Mouse (Mus musculus) R1 (cell line): ENCODE measurements around the gene Nploc4.

ENCODE experiments used
- DNase-seq: peaks from one replicate; pipeline ENCODE4 v3.0.0-alpha.2; 2018; ENCODE audit warnings: low read depth, low spot score

The Nploc4 gene

DNA sequence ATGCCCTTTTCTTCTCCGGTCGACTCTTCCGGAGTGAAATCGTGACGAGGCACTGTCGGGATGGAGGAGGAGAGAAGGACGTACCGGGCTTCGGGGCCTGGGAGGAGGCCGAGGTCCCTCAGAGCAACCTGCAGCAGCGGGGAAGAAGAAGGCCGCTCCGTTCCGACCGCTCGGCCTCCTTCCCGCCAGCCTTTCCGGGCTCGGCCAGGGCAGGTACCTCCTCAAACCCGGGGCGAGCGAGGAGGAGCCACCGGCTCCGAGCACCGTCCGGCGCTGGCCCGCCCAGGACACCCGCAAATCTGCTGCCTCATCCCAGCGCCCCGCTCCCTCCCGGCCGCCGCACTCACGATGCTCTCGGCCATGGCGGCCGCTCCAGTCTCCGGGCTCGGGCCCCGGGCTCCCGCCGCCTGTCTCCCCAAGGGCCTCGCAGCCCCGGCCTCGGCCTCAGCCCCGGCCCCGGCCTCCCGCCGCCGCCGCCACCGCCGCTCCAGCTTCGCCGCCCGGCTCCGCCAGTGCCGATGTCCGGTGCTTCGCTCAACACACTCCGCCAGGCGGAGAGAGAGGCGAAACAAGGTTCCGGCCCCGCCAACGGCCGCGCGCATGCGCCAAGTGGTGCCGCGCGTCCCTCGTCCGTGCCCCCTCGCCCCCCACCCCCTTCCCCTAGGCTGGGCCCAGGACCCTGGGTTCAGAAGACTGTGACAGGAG, at the start of gene Nploc4:
Gene Nploc4 (minus strand): TSS at position 557 of the 705 bp plus-strand sequence.
- peak; percentile 87 for DNase-seq

DNA sequence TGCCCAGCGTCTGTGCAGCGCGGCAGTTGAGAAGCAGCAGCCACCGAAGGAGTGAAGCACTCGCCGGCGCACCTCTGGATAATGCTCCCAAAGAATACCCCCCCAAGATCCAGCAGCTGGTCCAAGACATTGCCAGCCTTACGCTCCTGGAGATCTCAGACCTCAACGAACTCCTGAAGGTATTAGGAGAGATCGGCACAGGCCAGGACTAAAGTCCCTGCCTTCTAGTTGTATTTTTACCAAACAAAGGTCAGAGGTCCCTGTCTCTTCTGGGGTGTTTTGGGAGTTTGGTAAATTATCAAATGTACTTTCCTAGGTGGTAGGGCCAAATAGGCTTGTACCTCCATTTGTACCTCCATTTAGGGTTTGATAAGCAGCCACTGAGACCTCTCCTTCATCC, 47.7 kb upstream of the Nploc4 start:
- no peak for DNase-seq

DNA sequence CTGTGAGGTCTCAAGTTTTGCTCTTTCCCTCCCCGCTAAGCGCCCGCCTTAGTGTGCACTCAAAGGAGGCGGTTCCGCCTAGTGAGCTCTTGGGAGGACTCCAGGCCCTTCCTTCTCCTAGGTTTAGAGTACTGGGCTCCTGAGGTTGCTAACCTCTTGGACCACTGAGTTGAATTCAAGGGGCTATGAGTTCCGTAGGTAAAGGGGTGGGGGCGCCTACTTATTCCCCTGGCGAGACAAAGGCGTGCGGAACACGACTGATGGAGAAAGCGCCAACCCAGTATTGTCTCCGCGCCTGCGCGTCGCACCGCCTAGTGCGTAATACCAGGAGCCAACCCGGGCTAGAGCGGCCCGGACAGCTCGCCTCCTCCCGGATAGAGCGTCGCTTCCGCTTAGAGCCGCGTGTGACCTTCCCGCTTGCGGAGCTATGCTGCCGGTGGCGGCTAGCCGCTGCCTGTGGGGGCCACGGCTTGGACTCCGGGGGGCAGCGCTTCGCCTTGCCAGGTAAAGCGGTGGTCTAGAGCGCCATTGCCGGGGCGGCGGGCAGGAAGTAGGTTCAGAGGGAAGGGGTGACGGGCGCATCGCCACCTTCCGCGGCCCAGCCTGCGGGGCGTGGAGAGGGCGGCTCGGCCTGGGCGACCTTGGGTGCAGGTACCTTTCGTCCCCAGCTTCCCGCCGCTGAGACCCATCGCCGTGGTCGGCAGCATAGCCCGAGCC, 46.9 kb upstream of the Nploc4 start, which contains the start of gene Mrpl12:
Gene Mrpl12 (plus strand): TSS at position 349 of the 717 bp plus-strand sequence.
- DNase-seq, result peak; percentile 96

DNA sequence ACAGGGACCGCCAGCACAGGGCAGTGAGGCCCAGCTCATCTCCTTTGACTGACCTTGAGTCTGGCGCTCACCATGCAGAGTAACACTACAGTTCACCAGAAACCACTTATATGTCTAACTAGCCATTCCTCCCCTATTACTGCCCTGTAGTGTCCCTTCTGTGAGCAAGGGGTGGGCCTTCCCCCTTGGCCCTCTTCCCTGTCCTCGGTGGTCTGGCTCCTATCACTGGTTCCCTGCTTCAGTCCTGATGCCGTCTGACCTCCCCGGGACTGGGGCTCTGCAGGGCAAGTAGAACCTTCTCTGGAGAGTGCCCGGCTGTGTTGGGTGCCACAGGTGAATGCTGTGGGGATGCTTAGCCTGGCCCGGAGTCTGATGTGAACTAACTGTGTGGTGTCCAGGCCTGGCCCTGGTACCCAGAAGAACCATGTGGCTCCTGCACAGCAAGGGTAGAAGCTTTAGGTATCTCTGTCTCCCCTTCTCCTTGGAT, 46.0 kb upstream of the Nploc4 start:
- no peak for DNase-seq

DNA sequence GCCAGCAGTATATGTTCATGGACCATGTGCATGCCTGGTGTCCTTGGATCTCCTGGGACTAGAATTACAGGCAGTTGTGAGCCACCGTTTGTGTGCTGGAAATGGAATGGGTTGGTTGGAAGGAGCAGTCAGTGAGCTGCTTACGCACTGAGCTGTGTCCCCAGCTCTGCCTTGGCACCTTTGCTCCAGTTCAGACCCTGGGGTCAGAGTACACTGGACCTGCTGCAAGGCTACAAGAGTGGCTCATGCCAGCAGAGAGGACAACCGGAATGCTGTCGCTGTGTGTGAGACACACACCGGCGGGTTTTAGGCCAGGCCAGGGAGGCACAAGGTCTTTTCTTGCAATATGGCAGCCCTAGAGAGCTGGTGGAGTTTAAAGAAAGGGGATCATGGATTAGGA, 34.5 kb upstream of the Nploc4 start:
- no peak for DNase-seq

DNA sequence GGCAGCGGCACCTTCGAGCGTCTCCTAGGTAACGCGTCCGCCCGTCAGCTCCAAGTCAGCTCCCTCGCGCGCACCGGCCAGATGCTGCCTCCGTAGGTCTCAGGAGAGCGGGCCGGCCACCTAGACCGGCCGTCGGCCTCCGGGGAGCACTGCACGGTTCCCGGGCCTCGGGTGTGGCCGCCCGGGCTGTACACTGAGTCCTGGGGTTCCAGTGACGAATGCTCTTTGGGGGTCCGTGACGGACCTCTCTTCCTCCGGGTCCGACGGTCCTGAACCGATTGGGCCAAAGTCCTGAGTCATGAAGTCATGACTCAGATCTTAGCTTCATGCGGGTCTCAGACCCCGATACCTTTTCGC, 30.2 kb upstream of the Nploc4 start:
- no peak for DNase-seq

DNA sequence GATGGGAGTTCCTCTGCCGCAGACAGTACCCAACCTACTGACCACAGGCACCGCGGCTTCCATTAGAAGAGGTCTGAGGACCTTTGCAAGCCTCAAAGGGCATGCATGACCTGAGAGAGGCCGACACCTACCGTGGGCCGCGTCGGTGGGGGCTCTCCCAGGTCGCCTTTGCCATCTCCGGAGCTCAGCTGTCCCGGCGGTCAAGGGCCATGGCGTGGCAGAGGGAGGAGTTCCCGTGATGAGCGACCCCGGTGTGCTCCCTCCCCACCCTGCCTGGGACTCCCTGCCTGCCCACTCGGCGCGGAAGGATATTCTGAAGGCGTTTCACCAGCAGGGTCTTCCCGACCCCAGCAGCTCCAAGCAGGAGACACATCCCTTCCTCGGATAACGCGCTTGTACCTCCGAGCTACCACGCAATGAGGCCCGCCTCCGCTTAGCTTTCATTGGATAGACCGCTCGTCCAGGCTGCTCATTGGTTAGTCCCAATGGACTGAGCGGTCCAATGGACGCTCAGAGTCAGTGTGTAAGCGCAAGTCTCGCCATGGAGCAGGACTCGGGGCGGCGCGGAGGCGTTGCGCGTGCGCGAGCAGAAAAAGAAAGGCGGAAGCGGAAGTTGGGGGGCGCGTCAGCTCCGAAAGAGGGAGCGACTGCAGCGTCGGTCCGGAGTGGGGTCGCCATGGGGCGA, 29.7 kb upstream of the Nploc4 start, which contains the start of gene Arl16:
Gene Arl16 (minus strand): TSS at position 557 of the 685 bp plus-strand sequence.
- DNase-seq, result peak; percentile 100

DNA sequence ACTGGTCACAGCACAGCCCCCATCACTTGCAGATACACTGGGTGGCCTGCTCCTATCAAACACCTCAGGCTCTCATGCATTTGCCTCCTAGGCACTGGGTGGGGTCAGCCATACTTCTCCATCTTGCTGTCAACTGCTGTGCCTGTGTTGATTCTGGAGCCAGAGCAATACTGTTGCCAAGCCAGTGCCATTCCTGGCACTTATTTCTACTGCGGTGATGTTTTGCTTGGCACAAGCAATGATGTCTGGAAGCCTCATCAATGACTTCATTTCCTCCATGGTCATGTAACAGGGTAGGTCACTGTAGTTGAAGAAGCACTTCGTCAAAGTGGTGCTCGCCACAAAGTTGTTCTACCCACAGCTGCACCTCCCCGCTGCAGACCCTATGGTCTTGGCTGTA, 28.0 kb upstream of the Nploc4 start:
- DNase-seq, result no peak

DNA sequence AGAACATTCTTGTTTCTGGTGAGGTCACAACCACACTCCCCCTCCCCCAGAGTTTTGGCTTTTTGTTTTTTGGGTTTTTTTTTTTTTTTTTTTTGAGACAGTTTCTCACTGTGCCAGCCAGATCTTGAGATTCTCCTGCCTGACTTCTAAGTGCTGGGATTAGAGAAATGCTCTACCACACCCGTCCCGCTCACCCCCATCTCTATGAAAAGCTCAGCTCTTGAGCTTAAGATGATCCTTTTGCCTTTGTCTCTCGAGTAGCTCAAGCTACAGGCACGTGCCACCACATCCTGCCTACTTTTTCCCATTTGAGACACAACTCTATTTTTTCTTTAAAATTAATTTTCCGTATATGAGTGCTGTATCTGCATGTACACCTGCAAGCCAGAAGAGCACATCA, 26.9 kb upstream of the Nploc4 start:
- no peak for DNase-seq

DNA sequence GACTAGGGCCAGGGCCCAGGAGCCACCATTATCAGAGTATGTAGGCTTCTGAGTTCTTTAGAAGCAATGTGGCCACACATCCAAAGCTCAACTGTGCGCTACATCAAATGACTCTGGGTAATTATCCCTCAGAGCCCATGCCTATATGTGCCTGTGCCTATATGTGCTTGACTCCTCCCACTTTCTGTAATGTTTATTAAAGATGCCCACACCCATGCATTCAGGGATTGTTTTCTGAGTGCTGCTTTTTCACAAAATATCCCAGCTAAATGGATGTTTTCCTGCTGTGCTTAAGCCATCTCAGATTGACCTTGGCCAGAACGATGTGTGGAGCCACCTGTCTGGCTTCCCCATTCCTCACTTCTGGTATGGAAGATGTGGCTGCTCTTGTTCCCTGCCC, 26.0 kb upstream of the Nploc4 start:
- no peak for DNase-seq

DNA sequence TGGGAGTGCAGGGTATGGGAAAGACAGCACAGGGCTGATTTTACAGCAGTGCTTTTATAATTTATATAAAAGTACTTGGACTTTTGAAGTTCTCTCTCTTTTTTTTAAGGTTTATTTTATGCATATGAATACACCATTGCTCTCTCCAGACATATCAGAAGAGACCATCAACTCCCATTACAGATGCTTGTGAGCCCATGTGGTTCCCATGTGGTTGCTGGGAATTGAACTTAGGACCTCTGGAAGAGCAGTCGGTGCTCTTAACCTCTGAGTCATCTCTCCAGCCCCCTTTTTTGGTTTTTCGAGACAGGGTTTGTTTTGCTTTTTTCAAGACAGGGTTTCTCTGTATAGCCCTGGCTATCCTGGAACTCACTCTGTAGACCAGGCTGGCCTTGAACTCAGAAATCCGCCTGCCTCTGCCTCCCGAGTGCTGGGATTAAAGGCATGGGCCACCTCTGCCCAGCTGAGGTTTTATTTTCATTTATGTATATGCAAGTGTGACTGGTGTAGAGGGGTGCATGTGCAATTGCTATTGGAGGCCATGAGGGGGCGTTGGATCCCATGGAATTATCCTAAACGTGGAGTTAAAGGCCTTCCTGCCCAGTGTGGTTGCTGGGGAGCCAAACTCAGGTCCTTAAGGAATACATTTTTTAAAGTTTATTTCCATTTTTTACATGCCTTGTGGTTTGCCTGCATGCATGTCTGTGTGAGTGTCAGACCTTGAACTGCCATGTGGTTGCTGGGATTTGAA, 21.5 kb upstream of the Nploc4 start:
- peak; percentile 71 for DNase-seq

DNA sequence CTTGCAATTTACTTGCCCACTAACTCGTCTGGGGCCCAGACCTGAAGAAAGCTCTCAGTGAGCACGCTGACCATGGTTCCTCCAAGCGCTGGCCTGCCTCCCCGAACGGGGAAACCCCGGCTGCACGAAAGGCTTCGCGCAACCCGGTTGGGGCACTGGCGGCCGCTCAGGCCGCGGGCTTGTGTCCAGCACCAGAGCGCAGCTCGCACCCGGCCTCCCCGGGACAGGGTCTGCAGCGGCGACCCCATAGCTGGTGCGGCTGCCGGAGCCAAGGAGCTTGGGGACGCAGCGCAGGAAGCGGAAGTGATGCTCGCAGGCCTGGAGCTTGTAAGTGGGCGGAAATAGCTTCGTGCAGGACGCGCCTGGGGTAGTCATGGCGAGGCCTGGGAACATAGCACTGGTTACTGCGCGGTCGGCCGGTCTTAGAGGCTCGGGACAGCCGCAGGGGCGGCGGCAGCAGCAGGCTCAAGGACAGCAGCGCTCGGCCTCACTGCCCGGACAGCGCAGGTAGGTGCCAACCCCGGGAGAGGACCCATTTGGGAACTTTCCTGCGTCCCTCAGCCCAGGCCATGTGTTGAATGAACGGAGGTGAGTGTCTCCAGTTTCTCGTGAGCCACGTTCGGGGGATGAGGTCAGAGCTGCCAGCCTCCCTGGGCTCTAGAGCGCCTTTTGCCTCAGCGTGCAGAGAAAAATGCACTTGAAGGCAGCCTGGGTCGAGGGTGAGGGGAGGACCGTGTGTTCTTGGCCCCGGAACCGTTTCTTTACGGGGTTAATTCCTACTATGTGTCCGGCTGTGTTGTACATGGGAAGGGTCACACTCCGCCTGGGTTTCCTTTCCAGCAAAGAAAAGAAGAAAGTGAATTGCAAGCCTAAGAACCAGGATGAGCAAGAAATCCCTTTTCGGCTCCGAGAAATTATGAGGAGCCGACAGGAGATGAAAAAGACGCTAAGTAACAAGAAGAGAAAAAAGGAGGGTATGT, 20.6 kb upstream of the Nploc4 start, which contains the start of the genes Oxld1 and Ccdc137:
Gene Oxld1 (minus strand): TSS at position 297 of the 980 bp plus-strand sequence.
Gene Ccdc137 (plus strand): TSS at position 344 of the 980 bp plus-strand sequence.
- DNase-seq, result peak; percentile 88

DNA sequence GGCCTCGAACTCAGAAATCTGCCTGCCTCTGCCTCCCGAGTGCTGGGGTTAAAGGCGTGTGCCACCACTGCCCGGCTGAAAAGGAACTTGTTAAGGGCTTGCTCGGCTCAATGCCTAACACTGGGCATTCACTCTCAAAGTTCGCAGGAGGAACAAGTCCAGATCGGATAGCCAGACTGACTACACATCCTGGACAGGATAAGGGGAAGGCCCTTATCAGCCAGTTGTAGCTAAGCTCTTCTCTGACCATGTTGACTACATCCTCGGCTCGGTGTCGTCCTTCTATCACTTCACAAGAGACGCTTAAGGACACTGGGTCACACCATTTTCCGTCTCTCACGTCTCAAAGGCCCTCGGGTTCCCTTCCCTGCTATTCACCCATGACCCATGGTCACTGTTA, 19.9 kb upstream of the Nploc4 start:
- DNase-seq, result no peak

DNA sequence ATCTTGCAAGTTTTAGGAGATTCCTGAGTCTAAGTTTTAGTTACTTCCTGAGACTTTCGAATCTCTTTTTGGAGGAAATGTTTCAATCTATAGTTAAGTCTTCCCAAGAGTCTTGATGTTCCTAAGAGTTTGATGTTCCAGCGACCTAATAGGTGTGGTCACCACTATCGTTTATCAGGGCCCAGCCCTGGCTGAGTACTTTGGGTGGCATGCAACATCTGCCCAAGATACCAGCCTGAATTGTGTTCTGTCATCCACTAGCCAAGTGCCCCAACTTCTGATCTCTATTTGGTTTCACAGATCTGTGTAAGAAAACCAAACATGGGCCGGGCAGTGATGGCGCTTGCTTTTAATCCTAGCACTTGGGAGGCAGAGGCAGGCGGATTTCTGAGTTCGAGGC, 17.9 kb upstream of the Nploc4 start:
- no peak for DNase-seq

DNA sequence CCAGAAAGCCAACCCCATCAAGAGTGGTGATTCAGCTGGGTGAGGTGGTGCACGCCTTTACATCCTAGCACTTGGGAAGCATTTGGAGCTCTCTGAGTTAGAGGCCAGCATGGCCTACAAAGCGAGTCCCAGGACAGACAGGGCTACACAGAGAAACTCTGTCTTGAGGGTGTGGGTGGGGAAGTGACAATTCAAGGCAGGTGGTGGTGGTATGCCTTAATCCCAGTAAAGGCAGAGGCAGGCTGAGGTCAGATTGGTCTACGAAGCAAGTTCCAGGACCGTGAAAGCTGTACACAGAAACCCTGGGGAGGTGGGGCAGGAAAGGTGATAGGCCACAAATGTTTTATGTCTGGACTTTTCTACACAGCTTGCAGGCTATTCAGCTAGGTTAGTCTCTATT, 17.5 kb upstream of the Nploc4 start:
- DNase-seq, result no peak

DNA sequence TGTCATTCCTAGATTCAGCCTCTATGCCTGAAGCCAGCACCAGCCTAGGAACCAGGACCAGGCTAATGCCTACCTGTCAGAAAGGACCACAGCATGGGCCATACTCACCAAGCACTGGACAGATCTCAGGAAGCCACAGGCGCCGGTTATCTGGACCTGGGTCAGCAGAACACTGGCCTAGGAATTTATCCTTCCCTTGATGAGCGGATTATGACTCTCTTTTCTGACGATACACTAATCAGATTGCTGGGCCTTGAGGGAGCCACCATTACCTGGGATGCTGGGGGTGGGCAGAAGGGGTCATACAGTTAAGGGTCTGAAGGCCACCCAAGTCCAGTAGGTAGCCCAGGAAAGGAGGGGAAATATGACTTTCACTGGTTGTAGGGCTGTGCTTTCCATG, 15.8 kb upstream of the Nploc4 start, which contains the start of gene Pde6g:
Gene Pde6g (minus strand): TSS at position 195 of the 400 bp plus-strand sequence.
- DNase-seq, result no peak

DNA sequence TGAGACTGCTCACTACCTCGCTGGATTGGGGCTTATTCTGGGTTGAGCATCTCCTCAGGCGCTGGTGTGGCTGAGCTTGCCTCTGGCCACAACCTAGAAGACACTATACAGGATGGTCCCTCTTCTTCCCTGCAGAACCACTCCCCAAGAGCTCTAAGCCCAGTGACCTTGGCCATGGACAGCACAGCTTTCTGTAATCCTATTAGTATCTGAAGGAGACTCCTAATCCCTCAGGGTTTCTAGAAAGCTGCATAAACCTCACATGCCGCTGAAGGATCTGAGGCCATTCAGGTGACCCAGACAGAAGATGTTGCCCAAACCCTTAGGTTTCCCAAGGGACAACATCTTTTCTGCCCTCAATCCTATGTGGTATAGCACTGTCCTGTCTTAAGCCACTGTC, 14.7 kb upstream of the Nploc4 start:
- DNase-seq, result no peak

DNA sequence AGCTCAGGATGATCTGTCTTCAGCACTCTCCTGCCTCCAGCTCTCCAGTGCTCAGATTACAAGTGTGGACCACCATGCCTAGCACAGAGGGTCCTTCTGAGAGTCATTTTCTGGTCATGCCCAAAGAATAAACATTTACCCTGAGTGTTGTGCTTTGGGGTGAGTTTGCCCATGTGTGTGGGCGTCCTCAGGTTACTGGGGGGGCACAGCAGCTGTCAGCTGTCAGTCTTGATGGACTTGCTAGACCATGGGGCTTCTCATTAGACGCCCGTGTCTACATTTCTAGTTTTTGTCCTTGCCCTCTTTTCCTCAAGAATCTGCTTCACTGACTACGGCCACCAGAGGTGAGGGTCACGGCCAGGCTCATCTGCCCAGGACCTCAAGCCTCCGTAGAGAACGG, 9.7 kb upstream of the Nploc4 start:
- no peak for DNase-seq

DNA sequence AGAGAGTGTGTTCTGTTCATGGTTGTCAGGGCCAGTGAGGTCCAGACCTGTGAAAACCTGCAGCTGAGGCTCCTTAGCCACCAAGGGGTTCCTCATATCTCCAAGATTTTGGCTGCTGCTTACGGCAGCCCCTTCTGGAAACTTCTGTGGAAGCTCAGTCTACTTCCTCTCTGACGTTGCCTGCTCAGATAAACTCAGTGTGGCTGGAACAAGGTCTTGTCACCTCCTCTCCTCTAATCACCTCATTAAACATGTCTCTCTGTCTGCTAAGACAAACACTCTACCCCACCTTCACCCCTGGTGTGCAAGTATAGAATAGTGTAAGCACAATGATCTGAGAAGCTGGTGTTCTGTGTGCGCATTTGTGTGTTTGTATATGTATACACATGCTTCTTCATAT, 8.0 kb upstream of the Nploc4 start:
- no peak for DNase-seq

DNA sequence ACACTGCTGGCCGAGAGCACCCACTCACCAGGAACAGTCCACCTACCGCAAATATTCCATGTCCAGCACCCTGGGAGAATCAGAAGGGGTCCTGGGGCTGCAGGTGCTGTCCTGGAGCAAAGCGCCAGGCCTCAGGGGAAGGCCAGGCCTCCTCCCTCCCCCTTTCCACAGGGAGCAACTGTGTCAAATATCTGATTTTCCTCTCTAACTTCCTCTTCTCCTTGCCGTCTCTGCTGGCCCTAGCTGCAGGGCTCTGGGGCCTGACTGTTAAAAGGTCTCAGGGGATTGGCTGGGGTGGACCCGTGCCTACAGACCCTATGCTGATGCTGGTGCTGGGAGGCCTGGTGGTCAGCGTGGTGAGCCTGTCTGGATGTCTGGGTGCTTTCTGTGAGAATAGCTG, 6.6 kb upstream of the Nploc4 start:
- DNase-seq, result no peak
